Mouse (Mus musculus) bone marrow, adult 2 months (tissue): ENCODE measurements around the gene Gbf1. TPM values are rescaled to one million over a fixed set of nuclear protein-coding genes. Genes with fewer than 3 reads are reported as not detected.

Experiments
- H3K27ac ChIP-seq: fragments of 200-500 bp; 2 replicates; pipeline ENCODE4 v1.5.1; 2012; ENCODE audit warnings: low read depth, mild to moderate bottlenecking, control low read depth, inconsistent platforms, low read length; ENCODE audit not compliant: control insufficient read depth, poor library complexity, insufficient read depth
- H3K4me1 ChIP-seq: fragments of 200-500 bp; 2 replicates; pipeline ENCODE4 v1.6.1; 2011; ENCODE audit warnings: low read length; ENCODE audit not compliant: control insufficient read depth, insufficient read depth
- H3K4me3 ChIP-seq: fragments of 200-500 bp; replicated peaks from 2 replicates; pipeline ENCODE3; 2011; ENCODE audit warnings: mild to moderate bottlenecking, low read depth, low read length, control low read depth; ENCODE audit not compliant: control insufficient read depth
- CTCF ChIP-seq: fragments of 200-500 bp; IDR thresholded peaks from 2 replicates; pipeline ENCODE4 v1.5.1; 2011; ENCODE audit warnings: low read length, control low read depth; ENCODE audit not compliant: control insufficient read depth, insufficient read depth
- POLR2A ChIP-seq: fragments of 200-500 bp; IDR thresholded peaks from 2 replicates; pipeline ENCODE4 v1.6.1; 2011; ENCODE audit warnings: low read depth, mild to moderate bottlenecking, control low read depth, low read length, borderline replicate concordance; ENCODE audit not compliant: control insufficient read depth
- WGBS: fragments of 180-500 bp; shearing (Covaris S2); methylation state at CpG from one replicate; pipeline ENCODE4 v1.1.7; 2018; 5-methylcytosine and 5-hydroxymethylcytosine counted together
- polyA plus RNA-seq: library from polyadenylated mRNA; stranded (reverse); fragments of >200 nt; gene quantifications from 2 replicates; pipeline ENCODE4 v1.2.4, GENCODE M21; 2011; ENCODE audit warnings: low replicate concordance; ENCODE audit not compliant: missing spikeins, insufficient read depth, insufficient read length

The Gbf1 gene
- polyA plus RNA-seq, 1 experiment, result 44.3 TPM

GRCm38 (mm10) chr19:46321101-46321943 is 169.0 kb downstream of the Gbf1 start:
- H3K4me1 ChIP-seq, result no peaks in the 10 kb centered on the region
- WGBS, result 27% methylated on average over 6 of the region's 6 CpGs
- H3K4me3 ChIP-seq, result no peak overlapping the region
- H3K27ac ChIP-seq, result no peak overlapping the region
- TF ChIP-seq CTCF, result no peak
- no peak for TF ChIP-seq POLR2A

- Histone ChIP-seq H3K4me3 (no peak overlapping the region), H3K4me1 (no peaks in the 10 kb centered on the region), H3K27ac (no peak overlapping the region)
- 74% methylated on average over 11 of the region's 11 CpGs for WGBS
- TF ChIP-seq POLR2A (no peak), CTCF (no peak)
Measured at GRCm38 (mm10) chr19:46322144-46322995, 170.1 kb downstream of the Gbf1 start.

- TF ChIP-seq POLR2A (no peak), CTCF (no peak)
- no peak overlapping the region for H3K4me3 ChIP-seq
- H3K4me1 ChIP-seq, result peaks cover 2% of the 10 kb centered on the region; the same call in 1 of the 2 replicates
- H3K27ac ChIP-seq, result no peak overlapping the region
- 72% methylated on average over 13 of the region's 13 CpGs for WGBS
Measured at GRCm38 (mm10) chr19:46322996-46323572, 170.8 kb downstream of the Gbf1 start.

GRCm38 (mm10) chr19:46323716-46324115 is 171.4 kb downstream of the Gbf1 start:
- H3K4me1 ChIP-seq, result peaks cover 2% of the 10 kb centered on the region; the same call in 1 of the 2 replicates
- TF ChIP-seq POLR2A (no peak), CTCF (no peak)
- no peak overlapping the region for H3K4me3 ChIP-seq
- 71% methylated on average over 5 of the region's 5 CpGs for WGBS
- H3K27ac ChIP-seq, result no peak overlapping the region

GRCm38 (mm10) chr19:46324366-46324765 is 172.1 kb downstream of the Gbf1 start:
- peaks cover 3% of the 10 kb centered on the region; the same call in 1 of the 2 replicates for H3K4me1 ChIP-seq
- 76% methylated on average over 11 of the region's 11 CpGs for WGBS
- TF ChIP-seq CTCF, result no peak
- H3K27ac ChIP-seq, result no peak overlapping the region
- no peak overlapping the region for H3K4me3 ChIP-seq

GRCm38 (mm10) chr19:46324918-46325317 is 172.6 kb downstream of the Gbf1 start:
- peaks cover 4% of the 10 kb centered on the region; the same call in 1 of the 2 replicates for H3K4me1 ChIP-seq
- TF ChIP-seq CTCF, result no peak
- no peak for TF ChIP-seq POLR2A
- 72% methylated on average over 5 of the region's 5 CpGs for WGBS
- no peak overlapping the region for H3K27ac ChIP-seq
- no peak overlapping the region for H3K4me3 ChIP-seq

GRCm38 (mm10) chr19:46326019-46326755 is 173.9 kb downstream of the Gbf1 start:
- Histone ChIP-seq H3K27ac (no peak overlapping the region), H3K4me1 (peaks cover 4% of the 10 kb centered on the region; the same call in 1 of the 2 replicates), H3K4me3 (no peak overlapping the region)
- no peak for TF ChIP-seq CTCF
- TF ChIP-seq POLR2A, result no peak
- WGBS, result 18% methylated on average over 29 of the region's 29 CpGs
